Mouse (Mus musculus) cerebellum, adult 2 months (tissue): ENCODE data around the gene Spink4.

Source experiments
- CTCF ChIP-seq: fragments of 200-500 bp; IDR thresholded peaks from 2 replicates; pipeline ENCODE4 v1.5.1; 2011; ENCODE audit warnings: low read depth, mild to moderate bottlenecking, control low read depth, low read length, moderate library complexity, borderline replicate concordance; ENCODE audit not compliant: insufficient read depth
- POLR2A ChIP-seq: fragments of 200-500 bp; IDR thresholded peaks from 2 replicates; pipeline ENCODE4 v1.6.1; 2011; ENCODE audit warnings: low read length, control low read depth, borderline replicate concordance; ENCODE audit not compliant: insufficient read depth

- peak; percentile 11; the same call in 1 of the 2 replicates for TF ChIP-seq CTCF
- TF ChIP-seq POLR2A, result no peak
These were observed 33.7 kb downstream of the Spink4 start for GRCm38 (mm10) chr4:40953521-40953920.
